ENCODE assay signal across 21 mouse cellular contexts in the genomic region with DNA sequence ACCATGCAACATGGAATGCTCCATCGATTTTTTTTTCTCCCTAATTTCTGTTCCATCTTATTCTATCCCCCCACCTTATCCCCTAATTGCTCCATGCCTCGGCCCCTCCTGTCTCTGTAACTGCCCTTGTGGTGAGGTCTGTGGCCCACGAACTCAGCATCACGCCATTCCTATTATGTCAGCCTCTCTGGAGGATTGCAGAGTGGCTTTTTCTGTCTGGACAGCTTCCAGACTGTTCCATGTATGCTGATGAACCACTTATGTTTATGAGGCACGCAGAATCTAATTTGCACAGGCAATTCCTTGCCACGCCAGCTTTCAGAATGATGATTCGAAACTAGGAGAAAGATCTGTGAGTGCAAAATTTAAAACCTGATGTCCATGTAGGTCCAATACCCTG.
DNase-seq lines count a peak whose midpoint lies in the region; ATAC-seq lines count a peak whose summit lies in the region.
"Had no signal": no experiment of that assay in that cellular context is flagged by ENCODE, and none has a peak within 500 bp of the region (broad histone marks: within the 10 kb centered on the region; RNA-seq: fewer than 3 reads in every experiment).

No protein-coding gene starts in this region.

- no peak for ATAC-seq in forebrain, embryonic 15.5 days (replicated peaks)
- no peak for ATAC-seq in hindbrain, embryonic 14.5 days (ENCODE audit: low FRiP score)
- ATAC-seq in hindbrain, embryonic 12.5 days (ENCODE audit: low FRiP score): no peak
- ATAC-seq in neural tube, embryonic 14.5 days (ENCODE audit: low read depth): peak; percentile 47; the same call in 1 of the 2 replicates
- ATAC-seq in neural tube, embryonic 15.5 days (ENCODE audit: low FRiP score): no peak; the same call in 1 of the 2 replicates
- ATAC-seq: activated CD4-positive, CD25-positive, alpha-beta regulatory T cell, adult 4 months; Patski had no signal

- no peaks in the 10 kb centered on the region for H3K27me3 ChIP-seq in forebrain, embryonic 15.5 days
- no peaks in the 10 kb centered on the region for H3K27me3 ChIP-seq in forebrain, embryonic 10.5 days (ENCODE audit: poor library complexity, severe bottlenecking)
- no peaks in the 10 kb centered on the region for H3K27me3 ChIP-seq in hindbrain, embryonic 14.5 days (ENCODE audit: control insufficient read depth, insufficient read depth, low read length)
- no peaks in the 10 kb centered on the region for H3K27me3 ChIP-seq in hindbrain, embryonic 12.5 days
- no peaks in the 10 kb centered on the region for H3K27me3 ChIP-seq in neural tube, embryonic 14.5 days (ENCODE audit: control insufficient read depth, insufficient read depth, low read length)
- H3K27me3 ChIP-seq in neural tube, embryonic 15.5 days (replicated peaks): no peaks in the 10 kb centered on the region
- H3K27me3 ChIP-seq: embryonic facial prominence, embryonic 13.5 days; liver, embryonic 13.5 days; Patski had no signal

- no peak overlapping the region for H3K4me3 ChIP-seq in forebrain, embryonic 15.5 days
- no peak overlapping the region for H3K4me3 ChIP-seq in forebrain, embryonic 10.5 days
- H3K4me3 ChIP-seq in hindbrain, embryonic 14.5 days (replicated peaks; ENCODE audit: low read length): no peak overlapping the region
- H3K4me3 ChIP-seq in hindbrain, embryonic 12.5 days: no peak overlapping the region
- H3K4me3 ChIP-seq in neural tube, embryonic 14.5 days (ENCODE audit: low read depth, low read length): no peak overlapping the region
- H3K4me3 ChIP-seq in neural tube, embryonic 15.5 days (replicated peaks): no peak overlapping the region
- H3K4me3 ChIP-seq: embryonic facial prominence, embryonic 13.5 days; left cerebral cortex, adult 2 months; liver, embryonic 13.5 days had no signal

- H3K9me3 ChIP-seq in forebrain, embryonic 15.5 days: no peaks in the 10 kb centered on the region
- H3K9me3 ChIP-seq in forebrain, embryonic 10.5 days: no peaks in the 10 kb centered on the region
- no peaks in the 10 kb centered on the region for H3K9me3 ChIP-seq in hindbrain, embryonic 14.5 days (ENCODE audit: control insufficient read depth, low read length)
- no peaks in the 10 kb centered on the region for H3K9me3 ChIP-seq in hindbrain, embryonic 12.5 days (replicated peaks)
- no peaks in the 10 kb centered on the region for H3K9me3 ChIP-seq in neural tube, embryonic 14.5 days (ENCODE audit: control insufficient read depth, low read length)
- no peaks in the 10 kb centered on the region for H3K9me3 ChIP-seq in neural tube, embryonic 15.5 days (replicated peaks)
- H3K9me3 ChIP-seq: embryonic facial prominence, embryonic 13.5 days; liver, embryonic 13.5 days had no signal

- peak overlapping the region; percentile 41; the same call in 1 of the 2 replicates for H3K27ac ChIP-seq in forebrain, embryonic 15.5 days (replicated peaks)
- H3K27ac ChIP-seq in forebrain, embryonic 10.5 days: no peak overlapping the region
- H3K27ac ChIP-seq in hindbrain, embryonic 14.5 days: 0 out of 2 replicates have a peak overlapping the region, but pooled peaks have one; percentile 16
- no peak overlapping the region for H3K27ac ChIP-seq in hindbrain, embryonic 12.5 days
- H3K27ac ChIP-seq in neural tube, embryonic 14.5 days (ENCODE audit: low read depth, low read length): no peak overlapping the region
- H3K27ac ChIP-seq in neural tube, embryonic 15.5 days (replicated peaks): no peak overlapping the region
- H3K27ac ChIP-seq: embryonic facial prominence, embryonic 13.5 days; left cerebral cortex, adult 2 months; liver, embryonic 13.5 days had no signal

- peaks cover 28% of the 10 kb centered on the region for H3K4me1 ChIP-seq in forebrain, embryonic 15.5 days
- H3K4me1 ChIP-seq in forebrain, embryonic 10.5 days: peaks cover 8% of the 10 kb centered on the region
- peaks cover 14% of the 10 kb centered on the region; the same call in 1 of the 2 replicates for H3K4me1 ChIP-seq in hindbrain, embryonic 14.5 days (replicated peaks; ENCODE audit: control insufficient read depth, insufficient read depth, low read length)
- peaks cover 16% of the 10 kb centered on the region for H3K4me1 ChIP-seq in hindbrain, embryonic 12.5 days
- 0 out of 2 replicates have a peak, but pooled peaks cover 3% of the 10 kb centered on the region for H3K4me1 ChIP-seq in neural tube, embryonic 14.5 days (ENCODE audit: control insufficient read depth, insufficient read depth, low read length)
- peaks cover 17% of the 10 kb centered on the region; the same call in 1 of the 2 replicates for H3K4me1 ChIP-seq in neural tube, embryonic 15.5 days

- no peak overlapping the region for H3K9ac ChIP-seq in forebrain, embryonic 15.5 days (replicated peaks)
- H3K9ac ChIP-seq in hindbrain, embryonic 14.5 days: no peak overlapping the region
- no peak overlapping the region for H3K9ac ChIP-seq in hindbrain, embryonic 12.5 days
- H3K9ac ChIP-seq in neural tube, embryonic 14.5 days (replicated peaks; ENCODE audit: low read depth, low read length): no peak overlapping the region
- H3K9ac ChIP-seq in neural tube, embryonic 15.5 days (replicated peaks): no peak overlapping the region
- H3K9ac ChIP-seq: embryonic facial prominence, embryonic 13.5 days; liver, embryonic 13.5 days had no signal

- WGBS in forebrain, embryonic 15.5 days: 42% methylated on average over 7 of the region's 7 CpGs
- 85% methylated on average over 7 of the region's 7 CpGs for WGBS in forebrain, embryonic 10.5 days
- WGBS in hindbrain, embryonic 14.5 days: 46% methylated on average over 7 of the region's 7 CpGs
- 53% methylated on average over 7 of the region's 7 CpGs for WGBS in hindbrain, embryonic 12.5 days
- WGBS in neural tube, embryonic 14.5 days: 29% methylated on average over 7 of the region's 7 CpGs
- WGBS in neural tube, embryonic 15.5 days: 27% methylated on average over 7 of the region's 7 CpGs

- no peak overlapping the region for H3K4me2 ChIP-seq in forebrain, embryonic 15.5 days (replicated peaks)
- no peak overlapping the region for H3K4me2 ChIP-seq in hindbrain, embryonic 14.5 days (replicated peaks)
- no peak overlapping the region for H3K4me2 ChIP-seq in hindbrain, embryonic 12.5 days (replicated peaks)
- H3K4me2 ChIP-seq in neural tube, embryonic 14.5 days (ENCODE audit: low read depth, low read length): no peak overlapping the region
- H3K4me2 ChIP-seq in neural tube, embryonic 15.5 days: no peak overlapping the region
- H3K4me2 ChIP-seq: embryonic facial prominence, embryonic 13.5 days; liver, embryonic 13.5 days had no signal

- DNase-seq in forebrain, embryonic 10.5 days (ENCODE audit: extremely low spot score, low spot score): no peak
- DNase-seq in hindbrain, embryonic 14.5 days (ENCODE audit: low spot score): no peak
- DNase-seq in urinary bladder, postnatal 25 days (ENCODE audit: low spot score): no peak
- DNase-seq in spleen, postnatal 36 days (ENCODE audit: low spot score in 2 of 2): no peak
- DNase-seq: adrenal gland, postnatal 36 days; B cell, adult 2 months; cerebellum, adult 9-10 months; heart, adult 18-20 months; kidney, adult 11 months; kidney, postnatal 25 days; liver, embryonic 13.5 days; retina, postnatal 1 day; right cerebral cortex, postnatal 4 days had no signal

- H3K36me3 ChIP-seq in forebrain, embryonic 15.5 days: no peaks in the 10 kb centered on the region
- H3K36me3 ChIP-seq in forebrain, embryonic 10.5 days (replicated peaks): no peaks in the 10 kb centered on the region
- H3K36me3 ChIP-seq in hindbrain, embryonic 14.5 days (replicated peaks; ENCODE audit: control insufficient read depth, insufficient read depth): no peaks in the 10 kb centered on the region
- no peaks in the 10 kb centered on the region for H3K36me3 ChIP-seq in hindbrain, embryonic 12.5 days
- H3K36me3 ChIP-seq in neural tube, embryonic 14.5 days (ENCODE audit: control insufficient read depth, insufficient read depth, low read length): no peaks in the 10 kb centered on the region
- H3K36me3 ChIP-seq in neural tube, embryonic 15.5 days: no peaks in the 10 kb centered on the region
- H3K36me3 ChIP-seq: embryonic facial prominence, embryonic 13.5 days; liver, embryonic 13.5 days had no signal

Comparison
In these comparisons a context has a peak if more than half of its experiments do, and no peak if none do; other contexts are left out.
1. H3K27ac ChIP-seq: peak in forebrain, embryonic 15.5 days (single experiment) and hindbrain, embryonic 14.5 days (single experiment); none in forebrain, embryonic 10.5 days (single experiment), hindbrain, embryonic 12.5 days (single experiment), neural tube, embryonic 14.5 days (single experiment) and neural tube, embryonic 15.5 days (single experiment).